Mouse (Mus musculus) lung, embryonic 14.5 days (tissue): ENCODE measurements at regions not wholly inside any gene's neighbourhood (a gene's known extent, or its start where the extent isn't known, plus 50 kb on each side); places are given as distances from the start of the nearest gene placed in this dataset.
"Not testable (repeated sequence)": the region's sequence is repeated elsewhere in the genome, so short reads cannot be mapped to it uniquely, and the experiment has no call there.

Source experiments
- ATAC-seq: fragments of 200-750 bp; cut with Nextera tagmentation; 2 replicates; pipeline ENCODE4 v1.8.0; 2017; ENCODE audit warnings: mild to moderate bottlenecking, moderate TSS enrichment, moderate library complexity; ENCODE audit not compliant: insufficient read depth
- DNase-seq: peaks from one replicate; pipeline ENCODE4 v3.0.0-alpha.2; 2015
- H3K27ac ChIP-seq: fragments of 300-500 bp; sonication (generic); 2 replicates; pipeline ENCODE4 v1.5.1; 2014; ENCODE audit warnings: low read depth, mild to moderate bottlenecking, moderate library complexity
- H3K27me3 ChIP-seq: fragments of 300-500 bp; sonication (generic); 2 replicates; pipeline ENCODE4 v1.6.1; 2014; ENCODE audit warnings: low read length, control low read depth; ENCODE audit not compliant: insufficient read depth
- H3K36me3 ChIP-seq: fragments of 300-500 bp; sonication (generic); 2 replicates; pipeline ENCODE4 v1.6.1; 2014; ENCODE audit warnings: control low read depth; ENCODE audit not compliant: insufficient read depth
- H3K4me1 ChIP-seq: fragments of 300-500 bp; sonication (generic); 2 replicates; pipeline ENCODE4 v1.6.1; 2014; ENCODE audit warnings: antibody characterized with exemption, control low read depth; ENCODE audit not compliant: insufficient read depth
- H3K4me2 ChIP-seq: fragments of 300-500 bp; sonication (generic); 2 replicates; pipeline ENCODE4 v1.6.1; 2014; ENCODE audit warnings: mild to moderate bottlenecking
- H3K4me3 ChIP-seq: fragments of 300-500 bp; sonication (generic); 2 replicates; pipeline ENCODE4 v1.5.1; 2014; ENCODE audit warnings: low read depth, low read length
- H3K9ac ChIP-seq: fragments of 300-500 bp; sonication (generic); 2 replicates; pipeline ENCODE4 v1.6.1; 2014
- H3K9me3 ChIP-seq: fragments of 300-500 bp; sonication (generic); 2 replicates; pipeline ENCODE4 v1.6.1; 2016; ENCODE audit warnings: low read depth, low read length, control low read depth
- CTCF ChIP-seq: IDR thresholded peaks from 2 replicates; pipeline ENCODE4 v1.5.1; 2016; ENCODE audit warnings: antibody characterized with exemption, low read depth
- WGBS: fragments of 180-500 bp; shearing (Covaris S2); extraction: QIAGEN DNeasy Blood & Tissue Kit; methylation state at CpG from one replicate; pipeline ENCODE4 v1.1.7; 2014; 5-methylcytosine and 5-hydroxymethylcytosine counted together

- no peak overlapping the region for H3K9ac ChIP-seq
- no peak overlapping the region for H3K4me3 ChIP-seq
- H3K36me3 ChIP-seq: no peaks in the 10 kb centered on the region
- 60% methylated on average over 14 of the region's 14 CpGs for WGBS
- H3K27me3 ChIP-seq: no peaks in the 10 kb centered on the region
- H3K27ac ChIP-seq: no peak overlapping the region
- H3K4me2 ChIP-seq: no peak overlapping the region
- no peaks in the 10 kb centered on the region for H3K4me1 ChIP-seq
- ATAC-seq: no peak
- no peaks in the 10 kb centered on the region for H3K9me3 ChIP-seq
- TF ChIP-seq CTCF: no peak
- DNase-seq: peak; percentile 44
Observed at GRCm38 (mm10) chr2:116322039-116322770, 256.6 kb upstream of the Meis2 start.

GRCm38 (mm10) chr2:116299551-116299950, 233.9 kb upstream of the Meis2 start:
- H3K9me3 ChIP-seq: no peaks in the 10 kb centered on the region
- ATAC-seq: no peak
- no peaks in the 10 kb centered on the region for H3K36me3 ChIP-seq
- no peak overlapping the region for H3K9ac ChIP-seq
- no peaks in the 10 kb centered on the region for H3K4me1 ChIP-seq
- no peak overlapping the region for H3K4me2 ChIP-seq
- no peak overlapping the region for H3K4me3 ChIP-seq
- DNase-seq: no peak
- 58% methylated on average over 1 of the region's 1 CpGs for WGBS
- H3K27ac ChIP-seq: no peak overlapping the region
- TF ChIP-seq CTCF: no peak
- H3K27me3 ChIP-seq: no peaks in the 10 kb centered on the region

GRCm38 (mm10) chr2:116289886-116290285, 224.2 kb upstream of the Meis2 start:
- 72% methylated on average over 7 of the region's 7 CpGs for WGBS
- no peak overlapping the region for H3K27ac ChIP-seq
- ATAC-seq (no peak), DNase-seq (no peak)
- no peaks in the 10 kb centered on the region for H3K9me3 ChIP-seq
- TF ChIP-seq CTCF: no peak
- H3K9ac ChIP-seq: no peak overlapping the region
- H3K4me2 ChIP-seq: no peak overlapping the region
- no peaks in the 10 kb centered on the region for H3K4me1 ChIP-seq
- H3K36me3 ChIP-seq: no peaks in the 10 kb centered on the region
- H3K27me3 ChIP-seq: no peaks in the 10 kb centered on the region
- no peak overlapping the region for H3K4me3 ChIP-seq

GRCm38 (mm10) chr2:116243191-116243590, 177.6 kb upstream of the Meis2 start:
- ATAC-seq, DNase-seq, H3K4me2 ChIP-seq, H3K9me3 ChIP-seq, H3K36me3 ChIP-seq, H3K4me1 ChIP-seq, H3K27ac ChIP-seq, H3K27me3 ChIP-seq, H3K9ac ChIP-seq, H3K4me3 ChIP-seq: not testable (repeated sequence)
- 73% methylated on average over 3 of the region's 3 CpGs for WGBS

GRCm38 (mm10) chr2:116236731-116237130, 171.1 kb upstream of the Meis2 start:
- Histone ChIP-seq H3K4me1 (no peaks in the 10 kb centered on the region), H3K9ac (no peak overlapping the region), H3K4me3 (no peak overlapping the region), H3K27me3 (no peaks in the 10 kb centered on the region), H3K27ac (no peak overlapping the region), H3K4me2 (no peak overlapping the region), H3K9me3 (no peaks in the 10 kb centered on the region), H3K36me3 (no peaks in the 10 kb centered on the region)
- ATAC-seq (no peak), DNase-seq (no peak)
- TF ChIP-seq CTCF: no peak

- no peak for DNase-seq
- Histone ChIP-seq H3K27ac (no peak overlapping the region), H3K4me3 (no peak overlapping the region), H3K36me3 (no peaks in the 10 kb centered on the region), H3K9me3 (no peaks in the 10 kb centered on the region), H3K4me2 (no peak overlapping the region), H3K27me3 (no peaks in the 10 kb centered on the region), H3K4me1 (no peaks in the 10 kb centered on the region), H3K9ac (no peak overlapping the region)
- 41% methylated on average over 1 of the region's 1 CpGs for WGBS
- ATAC-seq: no peak
- TF ChIP-seq CTCF: no peak
Observed at GRCm38 (mm10) chr2:116232793-116233192, 167.2 kb upstream of the Meis2 start.

GRCm38 (mm10) chr2:116216418-116216817, 150.8 kb upstream of the Meis2 start:
- no peak overlapping the region for H3K4me3 ChIP-seq
- H3K4me1 ChIP-seq: no peaks in the 10 kb centered on the region
- H3K27me3 ChIP-seq: no peaks in the 10 kb centered on the region
- no peak overlapping the region for H3K27ac ChIP-seq
- H3K9ac ChIP-seq: no peak overlapping the region
- 74% methylated on average over 7 of the region's 7 CpGs for WGBS
- DNase-seq (peak; percentile 43), ATAC-seq (no peak)
- TF ChIP-seq CTCF: peak; percentile 61
- no peak overlapping the region for H3K4me2 ChIP-seq
- H3K36me3 ChIP-seq: no peaks in the 10 kb centered on the region
- H3K9me3 ChIP-seq: no peaks in the 10 kb centered on the region
